ENCODE assay signal across 12 mouse cellular contexts in genomic region chr19:10769429-10770195, GRCm38 (mm10). TPM values are rescaled to one million over a fixed set of nuclear protein-coding genes. Genes with fewer than 3 reads are reported as not detected.
DNase-seq lines count a peak whose midpoint lies in the region; ATAC-seq and TF ChIP-seq lines count a peak whose summit lies in the region.
"Had no signal": no experiment of that assay in that cellular context is flagged by ENCODE, and none has a peak within 500 bp of the region (broad histone marks: within the 10 kb centered on the region; RNA-seq: fewer than 3 reads in every experiment).

No protein-coding gene starts in this region.

- no peak overlapping the region for H3K4me3 ChIP-seq in heart, embryonic 15.5 days
- no peak overlapping the region for H3K4me3 ChIP-seq in heart, embryonic 11.5 days (ENCODE audit: low read depth, low read length)
- H3K4me3 ChIP-seq in midbrain, embryonic 11.5 days (ENCODE audit: low read depth, low read length), result no peak overlapping the region
- no peak overlapping the region for H3K4me3 ChIP-seq in midbrain, embryonic 10.5 days
- H3K4me3 ChIP-seq in hindbrain, postnatal 0 days (ENCODE audit: low read length), result no peak overlapping the region
- H3K4me3 ChIP-seq: erythroblast, embryonic 14.5 days had no signal

- 0 out of 2 replicates have a peak overlapping the region, but pooled peaks have one; percentile 5 for H3K9ac ChIP-seq in heart, embryonic 15.5 days
- H3K9ac ChIP-seq in heart, embryonic 11.5 days (ENCODE audit: low read depth, low read length), result no peak overlapping the region
- no peak overlapping the region for H3K9ac ChIP-seq in midbrain, embryonic 11.5 days (ENCODE audit: low read length)
- no peak overlapping the region for H3K9ac ChIP-seq in hindbrain, postnatal 0 days (replicated peaks; ENCODE audit: low read length)
- H3K9ac ChIP-seq: lung, embryonic 14.5 days had no signal

- peak; percentile 47 for DNase-seq in midbrain, embryonic 11.5 days (ENCODE audit: low spot score, missing footprints)
- DNase-seq in midbrain, embryonic 10.5 days (ENCODE audit: low spot score), result no peak
- peak; percentile 34 for DNase-seq in hindbrain, postnatal 0 days (ENCODE audit: low spot score)
- no peak for DNase-seq in gastrocnemius, postnatal 36 days
- no peak for DNase-seq in ovary, postnatal 36 days (ENCODE audit: low spot score)
- DNase-seq: adrenal gland, postnatal 10 days; lung, embryonic 14.5 days had no signal

- WGBS in heart, embryonic 15.5 days, result 52% methylated on average over 12 of the region's 12 CpGs
- WGBS in heart, embryonic 11.5 days (ENCODE audit: insufficient replicate concordance), result 62% methylated on average over 12 of the region's 12 CpGs
- whole genome bisulfite sequencing in midbrain, embryonic 11.5 days, result 73% methylated on average over 12 of the region's 12 CpGs
- 81% methylated on average over 12 of the region's 12 CpGs for WGBS in midbrain, embryonic 10.5 days
- 54% methylated on average over 12 of the region's 12 CpGs for WGBS in hindbrain, postnatal 0 days

- ATAC-seq in heart, embryonic 15.5 days (replicated peaks; ENCODE audit: insufficient number of reproducible peaks, insufficient read depth, low FRiP score, low read depth), result 0 out of 2 replicates have a peak, but pooled peaks have one; percentile 47
- ATAC-seq in heart, embryonic 11.5 days (replicated peaks; ENCODE audit: insufficient number of reproducible peaks, low FRiP score, low TSS enrichment), result no peak
- no peak for ATAC-seq in midbrain, embryonic 11.5 days (ENCODE audit: low FRiP score)
- no peak for ATAC-seq in hindbrain, postnatal 0 days
- ATAC-seq: inflammation-experienced regulatory T-cells, adult 6 months had no signal

- intact Hi-C loops in gastrocnemius, postnatal 36 days (cut with DNase I), result no loop called here

- peak overlapping the region; percentile 78 for H3K27ac ChIP-seq in heart, embryonic 15.5 days
- no peak overlapping the region for H3K27ac ChIP-seq in heart, embryonic 11.5 days (ENCODE audit: low read depth, low read length)
- no peak overlapping the region for H3K27ac ChIP-seq in midbrain, embryonic 11.5 days (ENCODE audit: low read depth, low read length)
- no peak overlapping the region for H3K27ac ChIP-seq in midbrain, embryonic 10.5 days (replicated peaks)
- H3K27ac ChIP-seq in hindbrain, postnatal 0 days, result peak overlapping the region; percentile 20; the same call in 1 of the 2 replicates

- no peaks in the 10 kb centered on the region for H3K9me3 ChIP-seq in heart, embryonic 15.5 days (replicated peaks)
- H3K9me3 ChIP-seq in heart, embryonic 11.5 days (replicated peaks; ENCODE audit: control insufficient read depth, low read length), result no peaks in the 10 kb centered on the region
- no peaks in the 10 kb centered on the region for H3K9me3 ChIP-seq in midbrain, embryonic 11.5 days (ENCODE audit: control insufficient read depth, low read length)
- no peaks in the 10 kb centered on the region for H3K9me3 ChIP-seq in midbrain, embryonic 10.5 days (replicated peaks)
- no peaks in the 10 kb centered on the region for H3K9me3 ChIP-seq in hindbrain, postnatal 0 days (ENCODE audit: low read length)

- no peaks in the 10 kb centered on the region for H3K27me3 ChIP-seq in heart, embryonic 15.5 days
- H3K27me3 ChIP-seq in heart, embryonic 11.5 days (ENCODE audit: control insufficient read depth, insufficient read depth, low read length), result 0 out of 2 replicates have a peak, but pooled peaks cover 3% of the 10 kb centered on the region
- no peaks in the 10 kb centered on the region for H3K27me3 ChIP-seq in midbrain, embryonic 11.5 days (ENCODE audit: control insufficient read depth, insufficient read depth, low read length)
- no peaks in the 10 kb centered on the region for H3K27me3 ChIP-seq in midbrain, embryonic 10.5 days (ENCODE audit: low read depth, poor library complexity, severe bottlenecking)
- H3K27me3 ChIP-seq in hindbrain, postnatal 0 days (ENCODE audit: insufficient read depth, low read length), result no peaks in the 10 kb centered on the region

- H3K4me2 ChIP-seq in heart, embryonic 15.5 days, result peak overlapping the region; percentile 23; the same call in 1 of the 2 replicates
- H3K4me2 ChIP-seq in heart, embryonic 11.5 days, result no peak overlapping the region
- H3K4me2 ChIP-seq in midbrain, embryonic 11.5 days, result no peak overlapping the region
- no peak overlapping the region for H3K4me2 ChIP-seq in hindbrain, postnatal 0 days (ENCODE audit: low read depth, low read length)
- H3K4me2 ChIP-seq: lung, embryonic 14.5 days had no signal

- H3K4me1 ChIP-seq in heart, embryonic 15.5 days (replicated peaks), result peaks cover 20% of the 10 kb centered on the region
- peaks cover 9% of the 10 kb centered on the region; the same call in 1 of the 2 replicates for H3K4me1 ChIP-seq in heart, embryonic 11.5 days (ENCODE audit: control insufficient read depth, insufficient read depth, low read length)
- no peaks in the 10 kb centered on the region for H3K4me1 ChIP-seq in midbrain, embryonic 11.5 days (ENCODE audit: control insufficient read depth, insufficient read depth, low read length)
- peaks cover 10% of the 10 kb centered on the region; the same call in 1 of the 2 replicates for H3K4me1 ChIP-seq in midbrain, embryonic 10.5 days
- peaks cover 10% of the 10 kb centered on the region for H3K4me1 ChIP-seq in hindbrain, postnatal 0 days (ENCODE audit: insufficient read depth, low read length)

- TF ChIP-seq CTCF in hindbrain, postnatal 0 days (IDR thresholded peaks at IDR 0.05; ENCODE audit: low read depth), result no peak

- no peaks in the 10 kb centered on the region for H3K36me3 ChIP-seq in heart, embryonic 15.5 days
- no peaks in the 10 kb centered on the region for H3K36me3 ChIP-seq in heart, embryonic 11.5 days (ENCODE audit: control insufficient read depth, insufficient read depth, low read length)
- H3K36me3 ChIP-seq in midbrain, embryonic 11.5 days (ENCODE audit: control insufficient read depth, insufficient read depth, low read length), result no peaks in the 10 kb centered on the region
- no peaks in the 10 kb centered on the region for H3K36me3 ChIP-seq in midbrain, embryonic 10.5 days
- H3K36me3 ChIP-seq in hindbrain, postnatal 0 days (ENCODE audit: insufficient read depth, low read length), result no peaks in the 10 kb centered on the region

RNA-seq across cellular contexts. Expression of gene Cd5, which starts 30.8 kb away (rescaled TPM):
- polyA plus RNA-seq in heart, embryonic 15.5 days (2015; fragmentation: Nextera tagmentation; extraction: Ambion mirVana), result 0.53 and 1.4 TPM in 2 replicates
- 0.39 and 0.72 TPM in 2 replicates for polyA plus RNA-seq in heart, embryonic 11.5 days (2014; fragmentation: Nextera tagmentation; extraction: Ambion mirVana)
- 0.08 and 0.22 TPM in 2 replicates for polyA plus RNA-seq in midbrain, embryonic 11.5 days (2014; fragmentation: Nextera tagmentation; extraction: Ambion mirVana)
- polyA plus RNA-seq in midbrain, embryonic 10.5 days (2016; fragmentation: Nextera tagmentation; extraction: Ambion mirVana), result not detected in 2 replicates
- 0.68 TPM in 1 of 2 replicates, not detected in the other for total RNA-seq in hindbrain, postnatal 0 days (2014; rRNA removed)
- polyA plus RNA-seq in hindbrain, postnatal 0 days (2015; fragmentation: Nextera tagmentation; extraction: Ambion mirVana), result 0.26 and 0.32 TPM in 2 replicates
- under 1 TPM in 1 of 2 experiments, not detected in 1; 0.59 TPM for total RNA-seq in gastrocnemius, postnatal 36 days (2021)
- polyA plus RNA-seq: erythroblast, embryonic 14.5 days; limb, embryonic 11.5 days had no signal

Comparison
In these comparisons a context has a peak if more than half of its experiments do, and no peak if none do; other contexts are left out.
1. H3K27ac ChIP-seq: peak in heart, embryonic 15.5 days (single experiment) and hindbrain, postnatal 0 days (single experiment); none in heart, embryonic 11.5 days (single experiment), midbrain, embryonic 11.5 days (single experiment) and midbrain, embryonic 10.5 days (single experiment).
2. DNase-seq: peak in midbrain, embryonic 11.5 days (single experiment) and hindbrain, postnatal 0 days (single experiment); none in midbrain, embryonic 10.5 days (single experiment), gastrocnemius, postnatal 36 days (0 of 2) and ovary, postnatal 36 days (single experiment).